Mouse (Mus musculus) forelimb bud, embryonic 11.5 days (tissue): ENCODE results near the gene Slc6a6.

Experiments used
- DNase-seq: peaks from one replicate; pipeline ENCODE4 v3.0.0-alpha.2; 2012; ENCODE audit warnings: low read depth, low spot score

The Slc6a6 gene

DNA sequence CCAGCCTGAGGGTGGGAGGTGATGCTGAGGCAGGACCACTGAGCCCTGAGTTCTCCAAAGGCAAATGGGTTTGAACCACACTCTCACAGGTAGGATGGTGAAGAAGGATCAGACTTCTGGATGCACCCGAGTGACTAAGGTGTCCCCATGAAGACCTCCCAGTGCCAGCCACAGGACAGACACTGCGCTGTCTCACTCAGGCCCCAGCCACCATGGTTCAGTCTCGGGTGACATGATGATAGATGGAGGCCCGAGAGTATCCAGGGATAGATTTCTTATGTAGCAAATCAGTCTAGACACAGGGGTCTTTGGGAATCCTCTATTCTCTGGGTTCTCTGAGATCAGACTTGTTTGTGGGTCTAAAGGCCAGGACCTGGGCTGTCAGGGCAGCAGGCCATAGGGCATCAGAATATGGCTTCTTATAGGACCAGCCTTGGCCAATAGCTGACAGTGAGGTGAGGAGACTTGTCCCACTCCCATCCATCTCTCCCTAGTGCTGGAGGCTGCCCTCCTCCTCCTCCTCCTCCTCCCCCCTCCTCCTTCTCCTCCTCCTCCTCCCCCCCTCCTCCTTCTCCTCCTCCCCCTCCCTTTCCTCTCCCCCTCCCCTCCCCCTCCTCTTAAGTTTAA is 36.8 kb downstream of the Slc6a6 start:
- DNase-seq: no peak

DNA sequence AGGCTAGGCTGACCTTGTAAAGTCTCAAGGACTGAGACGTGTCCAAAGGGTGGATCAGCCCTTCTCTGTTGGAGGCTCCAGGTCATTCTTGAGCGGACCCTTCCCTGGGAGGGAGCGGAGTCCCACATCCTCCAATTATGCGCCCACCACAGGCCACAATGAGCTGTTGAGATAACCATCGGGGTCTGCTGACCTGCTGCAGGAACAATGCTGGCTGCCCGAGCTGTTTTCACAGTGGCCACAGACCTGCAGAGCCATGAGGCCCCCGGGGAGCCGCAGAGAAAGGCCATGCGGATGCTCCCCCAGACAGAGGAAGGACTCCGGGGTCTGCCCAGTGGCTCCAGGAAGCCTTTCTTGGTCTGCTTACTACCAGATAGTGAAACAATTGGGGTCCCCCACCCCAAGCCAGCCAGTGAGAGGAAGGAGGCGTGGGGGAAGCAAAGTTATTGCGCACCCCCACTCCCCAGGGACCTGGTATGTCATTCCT is 37.4 kb downstream of the Slc6a6 start:
- no peak for DNase-seq

DNA sequence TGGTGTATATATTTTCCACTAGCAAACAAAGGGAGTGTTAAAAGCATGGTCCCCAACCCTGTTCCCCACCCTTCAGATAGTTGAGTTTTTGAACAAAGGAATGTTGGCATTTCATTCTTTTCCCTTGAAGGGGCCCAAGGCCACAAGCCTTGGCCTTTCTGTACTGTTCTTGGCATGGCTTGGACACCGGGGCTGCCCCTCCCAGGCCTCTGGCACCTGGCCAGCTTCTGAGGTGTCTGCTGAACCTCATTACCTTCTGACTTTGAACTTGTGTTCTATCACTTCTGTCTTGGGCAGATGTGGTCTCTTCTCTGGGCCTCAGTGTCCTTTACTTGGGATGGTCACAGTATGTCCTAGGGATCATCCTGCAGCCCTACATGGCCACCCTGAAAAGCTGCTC is 43.5 kb downstream of the Slc6a6 start:
- no peak for DNase-seq

DNA sequence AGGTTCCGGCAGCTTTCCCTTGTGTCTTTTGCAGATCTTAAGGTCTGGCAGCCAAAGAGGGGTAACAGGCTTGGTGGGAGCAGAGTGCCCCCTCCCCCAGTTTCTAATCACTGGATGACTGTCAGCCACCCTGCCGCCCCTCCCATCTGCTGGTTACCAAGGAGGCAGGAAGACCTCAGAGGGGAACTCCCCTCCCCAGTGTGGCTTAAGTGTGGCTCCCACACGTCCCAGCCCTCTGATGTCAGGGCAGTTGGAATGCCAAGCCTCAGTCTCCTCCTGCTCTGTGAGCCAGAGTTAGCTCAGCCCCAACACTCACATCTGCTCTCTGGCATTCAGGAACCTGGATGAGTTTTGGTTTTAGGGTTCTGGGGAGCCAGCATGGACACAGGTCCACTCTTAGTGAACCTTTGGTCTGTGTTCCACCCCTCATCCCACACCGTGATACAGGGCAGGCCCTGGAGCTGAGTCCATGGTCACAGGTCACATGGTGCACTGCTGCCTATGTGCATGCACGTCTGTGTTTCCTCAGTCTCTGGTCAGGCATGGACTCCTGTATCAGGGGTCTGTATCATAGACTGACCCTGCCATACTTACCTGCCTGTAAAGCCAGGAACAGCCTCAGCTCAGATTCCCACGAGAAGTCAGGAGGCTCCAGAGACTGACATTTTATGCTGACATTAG is 45.2 kb downstream of the Slc6a6 start:
- DNase-seq: no peak

DNA sequence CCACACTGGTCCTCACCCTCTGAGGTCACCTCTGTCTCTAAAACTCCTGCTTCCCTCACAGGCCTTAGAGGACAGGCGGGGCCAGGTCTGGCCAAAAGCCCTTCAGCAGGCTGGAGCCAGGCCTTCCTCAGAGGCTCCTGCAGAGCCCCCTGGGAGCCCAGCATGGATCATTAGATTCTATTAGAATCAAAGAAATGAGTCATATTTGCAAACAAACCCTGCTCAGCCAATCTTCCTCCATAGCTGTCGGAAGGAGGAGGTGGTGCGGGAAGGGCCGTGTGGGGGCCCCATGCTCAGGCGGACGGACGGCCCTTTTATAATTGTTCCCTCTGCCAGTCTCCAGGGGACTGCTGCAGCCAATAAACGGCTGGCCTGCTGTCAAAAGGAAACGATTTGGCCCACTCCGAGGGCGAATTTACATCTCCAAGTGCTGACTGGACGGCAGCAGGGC is 45.8 kb downstream of the Slc6a6 start:
- DNase-seq: no peak

DNA sequence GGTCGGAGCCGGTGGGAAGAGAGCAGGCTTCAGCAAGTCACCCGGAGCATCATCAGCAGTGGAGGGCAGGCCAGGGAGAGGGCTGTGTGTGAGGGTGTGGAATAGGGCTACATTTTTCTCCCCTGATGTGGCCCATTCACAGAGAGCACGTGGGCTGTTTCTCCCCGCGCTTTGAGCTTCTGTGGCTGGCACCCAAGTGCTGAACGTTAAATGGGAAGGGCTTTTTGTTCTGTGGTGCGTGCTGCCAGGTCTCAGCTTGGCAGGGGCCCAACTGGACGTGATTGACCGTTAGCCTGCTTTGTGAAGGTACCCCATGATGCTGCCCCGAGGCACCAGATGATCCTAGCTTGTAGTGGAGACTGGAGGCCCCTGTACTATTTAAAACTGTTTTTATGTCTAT is 48.3 kb downstream of the Slc6a6 start:
- DNase-seq: no peak

DNA sequence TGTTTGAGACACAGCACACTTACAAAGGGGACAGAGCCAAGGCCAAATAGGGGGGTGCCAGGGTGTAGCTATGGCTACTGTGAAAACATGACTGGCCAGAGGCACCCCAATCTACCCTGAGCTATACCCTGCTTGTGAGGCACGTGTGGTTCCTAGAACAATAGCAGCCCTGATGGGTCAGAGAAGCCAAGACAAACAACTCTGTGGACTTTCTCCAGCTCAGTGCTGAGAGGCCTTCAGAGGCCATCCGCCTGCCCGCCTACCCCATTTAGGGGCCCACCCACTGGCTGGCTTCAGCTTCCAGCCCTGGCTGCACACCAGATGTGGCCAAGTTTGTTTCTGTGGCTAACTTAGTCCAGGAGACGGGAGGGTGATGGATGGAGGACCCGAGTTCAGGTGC is 52.6 kb downstream of the Slc6a6 start:
- DNase-seq: no peak

DNA sequence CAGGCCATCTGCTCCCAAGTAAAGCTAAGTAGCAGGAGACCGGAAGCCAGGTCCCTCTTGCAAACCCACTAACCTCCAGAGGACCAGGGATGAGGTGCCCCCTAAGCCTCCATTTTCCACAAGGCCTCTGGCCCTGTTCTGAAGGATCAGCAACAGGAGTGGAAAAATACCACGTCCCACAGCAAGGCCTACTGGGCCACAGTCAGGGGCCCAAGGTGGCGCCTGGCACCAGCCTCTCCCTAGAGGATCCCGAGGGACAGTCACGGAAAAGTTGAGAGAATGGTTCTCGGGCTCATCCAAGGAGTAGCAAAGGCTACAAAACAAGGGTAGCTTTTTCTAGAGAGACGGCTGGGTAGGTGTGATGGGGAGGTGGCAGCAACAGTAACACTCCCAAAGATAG is 53.6 kb downstream of the Slc6a6 start:
- DNase-seq: no peak

DNA sequence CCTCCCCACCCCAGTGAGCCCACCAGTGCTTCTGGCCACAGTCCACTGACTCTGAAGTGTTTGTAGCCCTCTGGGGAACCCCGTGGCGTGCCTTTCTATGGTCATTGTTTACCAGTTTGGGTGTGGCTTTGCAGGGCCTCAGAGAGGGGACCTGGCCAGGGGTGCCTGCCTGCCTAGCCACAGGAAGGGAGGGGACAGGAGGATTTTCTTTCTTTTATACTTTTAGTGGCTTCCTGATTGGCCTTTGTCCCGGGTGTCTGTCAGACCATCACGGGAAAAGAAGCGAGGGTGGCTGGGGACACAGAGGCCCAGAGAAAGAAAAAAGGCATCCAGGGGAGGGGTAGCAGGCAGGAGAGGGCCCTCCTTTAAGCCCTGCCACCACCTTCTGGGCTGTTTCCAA is 54.2 kb downstream of the Slc6a6 start:
- no peak for DNase-seq

DNA sequence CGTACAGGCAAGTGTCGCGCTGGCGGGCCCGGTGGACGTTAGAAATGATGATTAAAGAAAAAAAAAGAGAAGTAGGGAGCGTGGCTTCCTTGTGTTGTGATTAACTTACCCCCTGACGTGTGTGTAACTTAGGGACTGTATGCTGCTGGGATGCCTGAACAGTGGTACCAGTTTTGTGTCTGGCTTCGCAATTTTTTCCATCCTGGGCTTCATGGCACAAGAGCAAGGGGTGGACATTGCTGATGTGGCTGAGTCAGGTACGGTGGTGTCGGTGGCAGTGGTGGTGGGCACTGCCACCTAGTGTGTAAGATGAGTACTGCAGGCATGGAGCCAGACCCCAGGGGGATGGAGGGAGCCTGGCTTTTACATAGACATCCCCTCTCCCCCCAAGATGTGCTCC is 57.2 kb downstream of the Slc6a6 start:
- peak; percentile 68 for DNase-seq

DNA sequence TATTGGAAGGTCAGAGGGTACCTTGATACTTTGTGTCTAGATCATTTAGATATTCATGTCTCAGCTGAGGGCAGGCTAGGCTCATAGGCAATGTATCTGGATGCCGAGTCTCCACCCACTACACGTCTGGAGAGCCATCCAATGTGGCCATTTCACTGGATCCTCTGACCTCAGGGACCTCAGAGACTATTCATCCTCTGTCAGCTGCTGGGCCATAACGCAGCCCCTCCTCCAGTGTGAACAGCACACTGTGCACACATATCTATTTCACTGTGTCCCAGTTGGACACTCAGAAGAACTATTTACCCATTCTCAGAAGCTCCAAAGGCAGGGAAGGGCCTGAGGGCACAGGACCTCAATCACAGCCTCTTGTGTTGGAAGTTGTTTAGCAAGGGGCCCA is 58.6 kb downstream of the Slc6a6 start:
- no peak for DNase-seq

DNA sequence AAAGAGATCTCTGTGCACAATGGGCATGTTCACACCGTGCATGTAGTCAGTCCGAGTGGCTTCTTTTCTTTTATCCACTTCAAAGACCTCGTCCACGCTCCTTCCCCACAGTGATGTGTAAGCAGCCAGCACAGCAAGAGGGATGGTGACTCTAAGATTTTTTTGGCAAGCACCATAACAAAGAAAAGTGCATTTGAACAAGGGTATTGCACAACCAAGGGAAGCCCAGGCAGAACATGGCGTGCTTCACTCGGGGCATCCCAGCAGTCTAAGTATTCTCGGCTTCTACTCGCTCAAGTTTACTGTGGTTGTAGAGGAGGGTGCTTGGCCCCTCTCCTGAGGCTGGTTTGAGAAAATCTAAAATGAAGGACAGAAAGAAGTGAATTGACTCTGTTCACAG is 59.1 kb downstream of the Slc6a6 start:
- DNase-seq: no peak

DNA sequence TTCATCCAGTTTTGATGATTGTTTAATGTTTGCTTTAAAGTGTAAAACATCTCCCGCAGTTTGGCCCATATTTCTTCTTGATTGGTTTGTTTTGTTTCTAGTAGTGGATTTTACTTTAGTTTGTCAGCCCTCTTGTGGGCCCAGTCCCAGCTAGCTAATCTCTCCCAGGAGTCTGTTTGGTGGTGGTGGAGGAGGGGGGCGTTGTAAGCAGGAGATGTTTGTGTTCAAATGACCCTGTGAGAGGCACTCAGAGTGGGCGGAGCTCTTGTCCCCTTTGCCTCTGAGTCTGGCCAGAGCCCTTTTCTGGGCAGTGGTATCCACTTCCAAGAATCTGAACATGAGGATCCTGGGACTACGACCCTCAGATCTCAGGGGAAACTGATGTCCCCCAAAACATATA is 60.0 kb downstream of the Slc6a6 start:
- DNase-seq: no peak

DNA sequence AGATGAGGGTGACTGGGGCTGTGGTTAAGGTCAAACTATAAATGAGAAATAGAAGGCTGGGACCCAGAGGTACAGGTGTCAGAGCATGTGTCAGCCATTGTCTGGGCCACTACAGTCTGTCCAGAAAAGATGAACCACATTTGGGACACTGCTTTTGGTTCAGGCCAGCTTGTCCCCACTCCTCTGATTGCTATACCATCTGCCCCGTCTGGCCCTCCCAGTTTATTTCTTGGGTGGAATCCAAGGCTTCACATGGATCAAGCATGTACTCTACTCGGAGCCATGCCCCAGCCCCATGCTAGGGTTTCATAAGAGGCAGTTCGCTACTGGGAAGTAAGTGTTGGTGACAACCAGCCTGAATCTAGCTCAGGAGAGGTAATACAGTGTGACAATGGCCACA is 61.4 kb downstream of the Slc6a6 start:
- no peak for DNase-seq

DNA sequence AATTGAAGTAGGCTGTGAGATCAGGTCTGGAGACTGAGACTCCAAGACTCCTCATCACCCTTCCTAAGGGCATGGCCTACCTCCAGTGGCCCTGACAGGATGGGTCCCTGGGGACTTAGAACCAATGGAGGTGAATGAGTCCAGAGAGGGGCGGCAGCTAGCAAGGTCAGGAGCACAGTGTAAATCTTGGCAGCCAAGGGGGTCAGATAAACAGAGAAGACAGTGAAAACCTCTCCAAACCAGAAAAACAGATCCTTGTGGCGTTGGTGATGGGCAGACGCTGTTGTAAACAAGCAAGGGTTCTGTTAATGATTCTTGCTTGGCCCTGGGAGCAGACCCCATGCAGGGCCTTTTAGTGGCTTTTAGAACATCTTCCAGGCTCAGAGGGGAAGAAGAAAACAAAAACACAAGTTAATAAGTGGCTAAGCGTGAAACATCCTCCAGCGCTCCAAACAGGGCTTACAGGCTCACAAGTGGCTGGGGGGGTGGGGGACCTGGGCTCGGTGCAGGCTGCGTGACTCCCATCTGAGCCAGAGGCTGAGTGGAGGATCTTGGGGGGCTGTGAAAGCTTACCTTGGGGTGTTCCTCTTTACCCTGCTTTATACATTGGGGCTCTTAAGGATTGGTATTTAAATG is 62.2 kb downstream of the Slc6a6 start:
- no peak for DNase-seq

DNA sequence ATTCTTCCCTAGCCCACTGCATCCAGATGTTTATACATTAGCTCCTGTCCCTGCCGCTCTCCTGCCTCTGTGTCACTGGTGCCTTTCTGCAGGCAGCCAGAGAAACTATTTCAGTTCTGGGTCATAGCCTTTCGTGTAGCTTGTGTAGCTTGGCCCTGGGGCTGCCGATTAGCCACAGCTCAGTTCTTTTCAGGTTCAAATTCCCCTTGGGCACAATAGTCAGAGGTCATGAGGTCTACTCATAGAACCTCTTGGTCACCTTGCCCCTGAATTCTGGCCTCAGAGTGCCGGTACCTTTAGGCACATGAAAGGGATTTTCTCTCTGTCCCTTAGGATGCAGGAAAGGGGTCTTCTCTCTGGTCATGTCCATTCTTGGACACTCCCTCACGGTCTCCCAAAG is 62.9 kb downstream of the Slc6a6 start:
- no peak for DNase-seq

DNA sequence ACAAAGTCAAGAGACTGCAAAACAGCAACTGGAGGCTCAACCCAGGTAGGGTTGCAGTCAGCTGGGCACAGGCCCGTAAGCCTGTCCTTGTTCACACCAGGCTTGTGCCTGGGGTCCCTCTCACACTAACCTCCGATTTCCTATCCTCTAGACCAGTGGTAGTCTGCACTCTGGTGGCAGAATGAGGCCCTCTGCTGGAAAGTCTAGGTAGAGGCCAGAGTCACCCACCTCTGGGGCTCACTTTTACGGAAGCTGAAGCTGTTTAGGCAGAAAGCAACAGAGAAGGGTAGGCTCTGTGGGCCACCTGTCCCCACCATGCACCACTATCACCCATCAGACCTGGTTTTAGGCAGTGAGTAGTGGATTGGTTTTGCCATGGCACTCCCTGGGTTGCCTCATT is 67.1 kb downstream of the Slc6a6 start:
- no peak for DNase-seq

DNA sequence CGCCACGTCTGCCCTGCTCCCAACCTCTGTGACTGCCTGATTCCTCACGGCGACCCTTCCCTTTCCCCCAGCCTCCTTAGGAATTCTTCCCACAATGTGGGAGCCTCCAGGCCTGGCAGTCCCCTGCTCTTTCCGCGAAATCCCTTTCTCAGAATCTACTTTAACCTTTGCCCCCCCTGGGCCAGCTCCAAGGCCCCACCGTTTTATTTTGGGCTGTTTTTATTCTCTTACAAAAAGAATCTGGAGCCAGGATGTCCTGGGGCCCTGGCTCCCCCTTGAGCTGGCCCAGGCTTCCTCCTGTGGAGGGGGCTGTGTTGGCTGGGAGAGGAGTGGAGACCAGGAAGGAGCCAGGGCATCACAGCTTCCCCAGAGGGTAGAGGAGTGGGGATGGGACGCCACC is 69.0 kb downstream of the Slc6a6 start:
- DNase-seq: no peak

DNA sequence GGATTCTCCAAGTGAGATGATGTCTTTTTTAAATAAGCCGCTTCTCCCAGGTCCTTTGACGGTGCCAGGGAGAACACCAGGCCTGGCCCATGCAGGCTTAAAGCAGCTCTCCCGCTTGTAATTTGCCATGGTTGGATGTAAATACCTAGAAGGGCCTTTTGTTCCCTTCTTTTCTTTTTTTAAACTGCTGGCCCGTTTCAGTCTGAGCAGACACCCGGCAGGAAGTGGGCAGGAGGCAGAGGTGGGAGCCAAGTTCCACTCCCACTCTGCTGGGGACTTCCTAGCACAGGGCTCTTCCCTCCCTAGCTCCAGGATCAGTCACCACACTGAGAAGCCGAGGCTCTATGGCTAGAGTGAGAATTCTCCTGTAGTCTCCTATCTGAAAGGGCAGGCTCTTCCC is 70.2 kb downstream of the Slc6a6 start:
- DNase-seq: no peak

DNA sequence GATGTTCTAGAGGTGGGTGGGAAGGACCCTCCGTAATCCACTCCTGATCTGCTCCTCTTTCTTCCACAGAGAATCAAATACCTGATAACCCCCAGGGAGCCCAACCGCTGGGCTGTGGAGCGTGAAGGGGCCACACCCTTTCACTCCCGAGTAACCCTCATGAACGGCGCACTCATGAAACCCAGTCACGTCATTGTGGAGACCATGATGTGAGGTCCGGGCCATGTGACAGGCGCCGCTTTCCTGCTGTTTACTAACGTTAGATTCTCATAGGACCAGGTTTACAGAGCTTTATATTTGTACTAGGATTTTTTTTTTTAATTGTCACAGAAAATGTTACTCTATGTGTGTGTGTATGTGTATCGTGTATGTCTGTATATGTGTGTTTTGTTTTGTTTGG is 71.0 kb downstream of the Slc6a6 start:
- DNase-seq: no peak

DNA sequence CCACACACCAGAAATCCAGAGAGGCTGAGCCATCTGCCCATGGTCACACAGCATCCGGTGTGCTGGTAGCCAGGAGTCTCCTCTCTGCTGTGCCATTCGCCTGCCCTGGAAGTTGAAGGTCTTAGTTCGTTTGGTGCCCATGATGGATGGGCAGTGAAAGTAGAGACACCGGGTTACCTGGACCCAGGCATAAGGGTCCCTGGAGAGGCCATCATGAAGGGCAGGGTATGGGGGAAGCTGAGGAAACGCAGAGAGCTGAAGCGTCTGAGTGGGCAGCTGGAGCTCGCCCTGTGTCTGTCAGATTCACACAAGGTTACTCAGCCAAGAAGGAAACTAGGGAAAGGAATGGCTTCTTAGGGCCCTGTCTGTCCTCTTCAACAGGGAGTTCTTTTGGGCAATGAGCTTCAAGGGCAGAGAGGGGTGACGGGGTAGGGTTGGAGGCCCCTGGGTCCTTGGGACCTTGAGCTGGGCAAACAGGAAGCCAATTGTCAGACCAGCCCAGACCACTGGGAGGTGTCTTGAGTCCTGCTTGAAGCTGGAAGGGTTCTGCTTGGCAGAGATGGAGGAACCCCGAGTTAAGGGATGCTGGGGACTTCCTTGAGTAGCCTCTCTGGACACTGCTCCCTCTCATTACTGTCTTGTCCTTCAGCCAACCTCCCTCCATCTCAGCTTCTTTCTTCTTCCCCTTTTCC is 78.3 kb downstream of the Slc6a6 start:
- DNase-seq: no peak

DNA sequence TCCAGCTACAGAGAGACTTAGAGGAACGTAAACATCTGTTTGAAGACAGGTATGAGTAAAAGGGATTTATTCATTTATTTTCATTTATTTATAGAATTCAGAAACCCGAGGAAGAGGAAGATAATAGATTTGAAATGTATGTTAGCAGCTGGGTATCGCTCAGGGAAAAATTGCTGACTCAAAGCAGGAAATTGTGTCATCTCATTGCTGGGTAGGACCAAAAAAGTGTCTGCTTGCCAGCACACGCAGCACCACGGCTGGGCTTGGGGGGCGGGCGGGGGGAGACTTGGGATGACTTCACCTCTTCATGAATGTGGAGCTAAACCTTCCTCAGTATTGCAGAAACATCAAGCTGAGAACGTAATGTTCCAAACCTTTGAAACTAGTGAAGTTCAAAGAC is 83.7 kb downstream of the Slc6a6 start:
- DNase-seq: no peak

DNA sequence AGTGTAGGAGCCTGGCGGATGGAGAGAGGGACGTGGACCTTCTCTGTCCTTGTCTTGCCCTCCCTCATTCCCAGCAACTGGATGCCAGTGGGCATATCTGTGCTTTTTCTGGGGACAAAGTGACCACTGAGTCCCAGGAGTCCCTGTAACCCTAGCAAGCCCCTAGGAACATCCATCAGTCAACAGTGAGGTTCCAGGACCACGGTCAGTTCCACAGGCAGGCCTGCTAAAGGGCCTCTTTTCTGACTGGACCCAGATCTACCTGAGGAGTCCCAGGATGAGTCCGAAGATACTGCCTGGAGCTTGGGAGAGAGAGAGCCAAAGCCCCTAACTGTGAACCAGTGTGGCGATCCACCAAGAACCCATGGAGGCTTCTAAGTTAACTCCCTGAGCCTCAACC is 90.1 kb downstream of the Slc6a6 start:
- DNase-seq: peak; percentile 27
